Mouse (Mus musculus): Measurements from ENCODE around the gene Efna1. TPM values are rescaled to one million over a fixed set of nuclear protein-coding genes. Genes with fewer than 3 reads are reported as not detected.

The Efna1 gene
- polyA plus RNA-seq, 1 experiment, result not detected

DNA sequence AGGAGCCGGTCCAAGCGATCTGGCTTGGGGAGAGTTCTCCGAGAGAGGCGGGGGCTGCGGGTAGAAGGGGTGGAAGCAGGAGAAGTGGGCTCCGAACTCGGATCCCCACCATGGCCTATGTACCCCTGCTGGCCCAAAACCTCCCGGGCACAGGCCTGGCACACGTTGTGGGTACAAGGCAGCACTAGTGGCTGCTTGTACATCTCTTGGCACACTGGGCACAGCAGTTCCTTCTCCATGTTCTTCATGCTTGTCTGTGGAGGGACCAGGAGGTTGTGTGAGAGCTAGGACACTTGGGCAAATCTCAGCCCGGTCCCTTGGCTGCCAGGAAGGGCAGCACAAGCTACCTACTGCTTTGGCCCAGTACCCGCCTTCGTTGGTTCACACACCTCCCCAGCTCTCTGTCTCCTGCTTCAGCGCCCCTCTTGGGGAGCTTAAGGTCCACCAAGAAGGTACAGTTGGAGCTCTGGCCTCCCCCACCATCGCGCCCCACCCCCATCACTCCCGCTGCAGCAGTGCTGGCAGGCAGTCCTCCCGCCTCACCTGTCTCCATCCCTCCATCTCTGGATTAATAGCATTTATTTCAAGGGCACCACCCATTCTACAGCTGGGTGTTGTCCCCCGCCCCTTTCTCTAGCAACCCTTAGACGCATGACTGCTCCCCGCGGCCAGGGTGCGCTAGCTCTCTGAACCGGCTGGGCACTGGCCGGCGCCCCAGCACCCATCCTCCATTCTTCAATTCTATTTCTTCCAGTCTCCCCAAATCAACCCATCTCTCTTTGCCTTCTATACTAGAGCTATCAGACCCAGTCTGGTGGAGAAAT is 36.6 kb downstream of the Efna1 start:
- TF ChIP-seq GATA1 (IDR thresholded peaks at IDR 0.05; ENCODE audit: low read length), result no peak

DNA sequence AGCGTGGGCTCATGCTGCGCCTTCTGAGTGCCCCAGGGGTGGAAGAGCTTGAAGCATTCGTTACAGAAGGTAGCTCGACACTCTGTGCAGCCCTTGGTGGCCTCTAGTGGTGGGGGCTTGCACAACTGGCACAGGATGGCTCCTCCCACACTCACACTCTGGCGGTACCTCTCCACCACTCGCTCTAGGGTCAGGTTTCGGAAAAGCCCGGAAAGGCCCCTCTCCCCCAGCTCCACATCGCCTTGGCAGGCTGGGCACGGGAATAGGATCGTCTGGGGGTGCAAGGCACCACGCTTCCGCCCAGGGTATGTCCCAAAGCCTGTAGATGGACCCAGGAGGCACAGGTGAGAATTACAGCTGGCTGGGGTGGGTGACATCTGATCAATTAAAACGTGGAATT is 37.3 kb downstream of the Efna1 start:
- no peak for TF ChIP-seq GATA1 (IDR thresholded peaks at IDR 0.05; ENCODE audit: low read length)

DNA sequence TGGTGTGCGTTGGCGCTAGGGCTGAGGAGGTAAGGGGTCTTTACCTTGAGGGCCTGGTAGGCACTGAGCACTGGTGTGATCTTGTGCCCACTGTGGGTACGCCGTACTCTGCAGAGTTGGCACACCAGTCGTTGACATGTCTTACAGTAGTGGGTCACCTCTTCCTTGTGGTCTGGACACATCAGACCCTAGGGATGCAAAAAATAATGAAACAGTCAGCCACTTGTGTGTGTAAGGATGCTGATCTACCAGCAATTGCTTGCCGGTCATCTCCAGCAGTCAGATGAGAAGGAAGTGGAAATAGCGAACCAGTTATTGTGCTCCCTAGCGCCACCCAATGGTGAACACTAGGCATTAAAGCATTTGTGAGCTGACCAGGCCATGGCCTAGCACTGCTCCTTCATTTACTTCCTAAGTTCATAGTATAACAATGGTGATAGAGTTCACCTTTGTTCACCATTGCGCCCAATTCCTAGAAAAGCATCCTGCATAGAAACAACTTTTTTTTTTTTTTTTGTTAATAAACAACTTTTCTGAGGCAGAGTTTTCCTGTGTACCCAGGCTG is 38.5 kb downstream of the Efna1 start:
- no peak for TF ChIP-seq GATA1 (IDR thresholded peaks at IDR 0.05; ENCODE audit: low read length)

DNA sequence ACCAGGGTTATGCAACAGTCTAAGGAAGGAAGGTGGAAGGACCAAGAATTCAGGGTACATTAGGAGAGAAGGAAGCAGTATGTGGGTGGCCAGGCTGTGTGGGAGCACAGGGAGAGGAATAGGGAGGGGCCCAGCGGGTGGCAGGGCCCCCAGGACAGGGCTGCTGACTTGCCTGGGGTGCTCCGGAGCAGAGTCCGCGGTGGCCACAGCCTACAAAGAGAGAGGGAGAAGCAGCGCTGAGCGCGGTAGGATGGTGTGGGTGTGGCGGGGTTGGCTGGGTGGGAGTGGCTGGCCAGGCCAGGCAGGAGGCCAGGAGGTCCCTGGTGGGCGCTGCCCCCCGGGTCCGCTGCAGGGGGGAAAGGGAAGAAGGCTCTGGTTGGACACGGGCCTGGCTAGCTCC is 42.4 kb downstream of the Efna1 start:
- TF ChIP-seq GATA1 (IDR thresholded peaks at IDR 0.05; ENCODE audit: low read length), result no peak

DNA sequence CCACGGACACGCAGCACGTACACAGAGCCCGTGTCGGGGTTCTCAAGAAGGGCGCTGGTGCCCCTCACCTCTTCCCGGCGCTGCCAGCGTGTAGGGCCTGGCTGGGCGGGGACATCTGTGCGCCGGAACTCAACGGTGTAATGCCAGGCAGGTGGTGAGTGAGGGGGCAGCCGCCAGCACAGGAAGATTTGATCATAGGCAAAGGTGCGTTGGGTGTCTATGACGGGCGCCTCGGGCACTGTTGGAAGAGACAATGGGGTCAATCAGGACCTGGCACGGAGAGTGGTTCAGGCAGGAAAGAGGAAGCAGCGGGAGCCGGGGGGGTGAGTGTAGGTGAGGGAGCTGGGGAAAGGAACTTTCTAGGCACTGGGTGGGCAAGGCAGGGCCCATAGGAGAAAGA is 43.3 kb downstream of the Efna1 start:
- no peak for TF ChIP-seq GATA1 (IDR thresholded peaks at IDR 0.05; ENCODE audit: low read length)

DNA sequence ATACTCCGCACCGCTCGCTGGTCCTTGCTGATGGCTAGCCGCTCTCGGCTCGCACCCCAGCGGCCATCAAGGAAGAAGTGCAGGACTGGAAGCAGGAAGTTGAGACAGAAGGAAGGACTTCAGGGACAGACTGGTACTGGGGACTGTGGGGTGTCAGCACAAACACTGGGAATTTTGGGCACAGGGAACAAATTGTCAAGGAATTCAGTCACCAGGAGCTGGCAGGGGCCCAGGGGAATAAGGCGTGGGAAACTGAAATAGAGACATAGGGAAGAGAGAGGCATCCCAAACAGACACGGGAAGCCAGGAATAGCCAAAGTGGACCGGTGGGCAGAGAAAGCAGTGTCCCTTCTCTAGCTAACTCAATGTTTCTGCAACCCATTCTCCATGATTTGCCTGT is 44.4 kb downstream of the Efna1 start:
- no peak for TF ChIP-seq GATA1 (IDR thresholded peaks at IDR 0.05; ENCODE audit: low read length)

DNA sequence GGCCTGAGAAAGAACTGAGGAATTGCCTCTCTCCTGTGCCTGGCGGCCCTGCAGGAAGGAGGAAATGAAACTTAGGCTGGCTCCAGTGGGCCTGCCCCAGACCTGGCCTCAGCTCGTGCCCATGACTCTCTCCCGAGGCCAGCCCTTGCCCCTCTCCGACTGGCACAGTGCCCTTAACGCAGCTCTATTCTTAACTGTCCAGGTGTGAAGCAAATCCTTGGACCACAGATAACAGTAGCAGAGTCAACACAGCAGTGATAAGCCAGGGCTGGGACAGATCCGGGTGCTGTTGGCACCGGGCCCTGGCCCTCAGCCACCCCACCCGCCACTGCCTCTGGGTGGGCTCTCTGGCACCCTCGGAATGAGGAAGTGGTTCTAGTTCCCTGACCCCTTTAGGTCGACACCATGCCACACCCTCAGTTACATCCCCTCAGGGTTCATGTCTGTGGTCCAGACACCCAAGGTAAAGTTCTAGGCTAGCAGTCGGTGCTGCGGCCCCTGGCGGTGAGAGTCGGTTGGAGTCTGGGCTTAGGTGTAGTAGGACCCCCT is 47.3 kb downstream of the Efna1 start:
- TF ChIP-seq GATA1 (IDR thresholded peaks at IDR 0.05; ENCODE audit: low read length), result no peak

DNA sequence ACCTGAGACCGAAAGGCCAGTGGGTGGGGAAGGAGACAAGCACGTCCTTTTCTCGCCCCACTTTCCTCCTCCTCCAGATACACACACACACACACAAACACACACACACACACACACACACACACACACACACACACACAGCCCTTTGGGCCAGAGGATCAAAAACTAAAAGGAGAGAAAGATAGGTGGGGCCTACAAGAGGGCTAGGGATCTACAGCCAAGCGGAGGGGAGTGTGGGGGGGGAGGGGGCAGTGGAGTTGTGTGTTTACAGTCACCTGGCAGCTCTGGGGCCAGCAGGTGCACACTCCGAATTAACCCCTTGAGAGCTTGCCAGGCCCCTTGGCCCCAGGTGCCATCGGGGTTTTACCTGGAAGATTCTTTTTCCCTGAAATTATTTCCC is 48.3 kb downstream of the Efna1 start:
- no peak for TF ChIP-seq GATA1 (IDR thresholded peaks at IDR 0.05; ENCODE audit: low read length)

DNA sequence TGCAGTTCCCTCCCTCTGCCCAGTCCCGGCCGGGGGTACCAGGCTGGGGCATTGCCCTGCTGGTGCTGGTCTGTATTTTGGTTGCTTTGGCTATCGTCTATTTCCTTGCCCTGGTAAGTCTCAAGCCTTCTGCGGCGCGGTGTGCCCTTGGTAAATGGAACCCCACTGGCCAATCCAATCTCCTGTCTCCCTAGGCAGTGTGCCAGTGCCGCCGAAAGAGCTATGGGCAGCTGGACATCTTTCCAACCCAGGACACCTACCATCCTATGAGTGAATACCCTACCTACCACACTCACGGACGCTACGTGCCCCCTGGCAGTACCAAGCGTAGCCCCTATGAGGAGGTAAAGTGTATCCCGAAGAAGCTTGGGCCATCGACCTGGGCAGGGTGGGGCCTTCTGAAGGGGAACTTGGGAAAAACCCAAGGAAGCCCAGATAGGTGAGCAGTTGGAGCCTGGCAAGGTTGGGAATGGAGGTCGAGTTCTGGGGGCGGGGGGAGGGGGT is 49.1 kb downstream of the Efna1 start:
- TF ChIP-seq GATA1 (IDR thresholded peaks at IDR 0.05; ENCODE audit: low read length), result no peak

DNA sequence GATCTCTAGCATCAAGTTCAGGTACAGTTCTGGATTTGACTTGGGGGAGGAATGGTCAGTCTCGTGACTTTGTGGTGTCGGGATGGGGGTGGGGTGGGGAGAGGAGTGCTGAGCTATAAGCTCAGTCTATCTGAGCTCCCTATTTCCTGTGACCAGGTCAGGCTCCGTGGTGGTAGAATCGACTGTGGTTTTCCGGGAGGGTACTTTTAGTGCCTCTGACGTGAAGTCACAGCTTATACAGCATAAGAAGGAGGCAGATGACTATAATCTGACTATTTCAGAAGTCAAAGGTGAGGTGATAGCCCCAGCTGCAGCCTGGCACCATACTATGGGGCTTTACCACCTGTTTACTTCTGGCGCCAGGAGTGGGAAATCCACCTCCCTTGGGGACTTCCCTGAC is 49.6 kb downstream of the Efna1 start:
- TF ChIP-seq GATA1 (IDR thresholded peaks at IDR 0.05; ENCODE audit: low read length), result no peak

DNA sequence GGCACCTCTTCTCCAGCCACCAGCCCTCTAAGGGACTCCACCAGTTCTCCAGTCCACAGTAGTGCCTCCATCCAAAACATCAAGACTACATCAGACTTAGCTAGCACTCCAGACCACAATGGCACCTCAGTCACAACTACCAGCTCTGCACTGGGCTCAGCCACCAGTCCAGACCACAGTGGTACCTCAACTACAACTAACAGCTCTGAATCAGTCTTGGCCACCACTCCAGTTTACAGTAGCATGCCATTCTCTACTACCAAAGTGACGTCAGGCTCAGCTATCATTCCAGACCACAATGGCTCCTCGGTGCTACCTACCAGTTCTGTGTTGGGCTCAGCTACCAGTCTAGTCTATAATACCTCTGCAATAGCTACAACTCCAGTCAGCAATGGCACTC is 50.4 kb downstream of the Efna1 start:
- TF ChIP-seq GATA1 (IDR thresholded peaks at IDR 0.05; ENCODE audit: low read length), result no peak

DNA sequence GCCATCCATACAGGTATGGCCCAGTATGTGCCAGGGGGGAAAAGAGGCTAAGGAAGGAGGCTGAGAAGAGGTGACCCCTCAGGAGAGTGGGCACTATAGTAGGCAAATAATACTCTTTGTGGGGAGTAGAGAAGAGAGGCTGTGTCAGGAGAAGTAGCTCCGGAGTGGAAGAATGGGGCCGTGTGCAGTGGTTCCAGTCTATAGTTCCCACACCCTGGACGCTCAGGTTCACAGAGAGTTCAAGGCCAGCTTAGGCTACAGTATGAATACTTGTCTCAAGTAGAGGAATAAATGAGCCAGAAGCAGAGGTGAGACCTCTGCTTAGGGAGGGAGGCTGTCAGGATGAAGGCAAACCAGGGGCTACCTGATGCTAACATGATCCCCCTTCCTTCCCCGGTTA is 51.7 kb downstream of the Efna1 start:
- TF ChIP-seq GATA1 (IDR thresholded peaks at IDR 0.05; ENCODE audit: low read length), result no peak

DNA sequence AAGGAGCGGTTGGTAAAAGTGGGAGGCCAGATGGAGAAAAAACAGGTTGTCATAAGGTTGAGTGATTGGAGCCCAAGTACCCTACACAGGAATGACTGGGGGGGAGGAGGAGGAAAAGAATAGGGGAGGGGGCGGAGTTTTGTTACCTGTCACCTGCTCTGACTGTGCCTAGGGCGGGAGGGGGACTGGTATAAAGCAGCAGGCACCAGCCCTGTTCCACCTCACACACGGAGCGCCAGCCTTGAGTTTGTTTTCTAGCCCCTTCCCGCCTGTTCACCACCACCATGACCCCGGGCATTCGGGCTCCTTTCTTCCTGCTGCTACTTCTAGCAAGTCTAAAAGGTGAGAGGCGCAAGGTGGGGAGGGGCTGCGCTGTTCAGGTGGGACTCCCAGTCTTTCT is 52.1 kb downstream of the Efna1 start, which contains the start of gene Muc1:
Gene Muc1 (plus strand): TSS at position 222 of the 400 bp plus-strand sequence.
- TF ChIP-seq GATA1 (IDR thresholded peaks at IDR 0.05; ENCODE audit: low read length), result no peak

DNA sequence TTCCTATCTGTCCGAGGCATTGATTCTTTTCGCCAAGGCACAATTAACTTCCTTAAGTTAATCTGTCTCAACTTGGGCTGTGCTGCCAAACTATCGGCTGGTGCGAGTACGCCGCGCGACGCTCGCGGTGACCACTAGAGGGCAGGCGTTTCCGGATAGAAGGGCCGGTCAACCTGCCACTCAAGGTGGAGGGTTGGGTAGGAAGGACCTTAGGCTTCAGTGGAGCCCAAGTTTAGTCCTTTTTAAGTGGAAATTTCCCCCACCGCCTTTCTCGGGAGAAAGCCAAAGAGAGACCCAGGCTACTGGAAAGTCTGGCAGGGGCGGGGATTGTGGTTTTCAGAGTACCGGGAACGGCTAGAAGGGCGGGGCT is 52.8 kb downstream of the Efna1 start:
- no peak for TF ChIP-seq GATA1 (IDR thresholded peaks at IDR 0.05; ENCODE audit: low read length)

DNA sequence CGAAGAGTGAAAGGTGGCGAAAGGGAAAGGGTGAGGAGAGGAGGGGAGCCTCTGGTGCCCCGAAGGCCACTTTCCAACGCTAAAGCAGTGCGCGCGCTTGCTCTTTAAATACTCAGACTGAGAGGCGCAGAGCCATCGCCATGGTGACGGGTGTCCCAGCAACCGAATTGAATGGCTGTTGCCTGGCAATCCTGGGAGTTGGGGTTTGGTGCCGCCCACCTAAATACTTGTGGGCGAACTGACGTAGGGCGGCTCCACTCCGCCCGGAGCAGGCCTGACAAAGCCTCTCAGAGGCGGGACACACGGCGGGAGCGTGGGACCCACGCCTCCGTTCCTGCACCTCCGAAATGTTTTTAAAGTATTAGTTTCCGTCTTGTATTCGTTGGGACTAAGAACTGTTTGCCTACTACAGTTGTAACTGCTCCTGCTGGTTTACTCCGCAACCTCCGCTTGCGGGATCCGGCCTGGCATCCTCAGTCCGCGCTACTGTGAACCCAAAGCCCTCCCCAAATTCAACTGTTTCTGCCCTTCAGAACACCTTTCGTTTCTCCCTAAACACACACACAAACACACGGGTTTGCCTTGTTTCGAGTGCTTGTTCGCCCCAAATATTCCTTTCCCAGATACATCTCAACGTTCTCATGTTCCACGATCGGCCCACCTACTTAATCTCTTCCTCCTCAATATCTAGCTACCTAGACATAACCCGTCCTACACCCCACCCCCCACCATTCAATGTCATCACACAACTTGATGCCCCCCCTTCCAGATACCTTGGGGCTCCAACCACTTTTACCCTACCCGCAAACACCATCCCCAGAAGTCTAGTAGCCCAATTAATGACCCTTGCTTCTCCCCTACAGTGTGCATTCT is 53.4 kb downstream of the Efna1 start:
- no peak for TF ChIP-seq GATA1 (IDR thresholded peaks at IDR 0.05; ENCODE audit: low read length)

DNA sequence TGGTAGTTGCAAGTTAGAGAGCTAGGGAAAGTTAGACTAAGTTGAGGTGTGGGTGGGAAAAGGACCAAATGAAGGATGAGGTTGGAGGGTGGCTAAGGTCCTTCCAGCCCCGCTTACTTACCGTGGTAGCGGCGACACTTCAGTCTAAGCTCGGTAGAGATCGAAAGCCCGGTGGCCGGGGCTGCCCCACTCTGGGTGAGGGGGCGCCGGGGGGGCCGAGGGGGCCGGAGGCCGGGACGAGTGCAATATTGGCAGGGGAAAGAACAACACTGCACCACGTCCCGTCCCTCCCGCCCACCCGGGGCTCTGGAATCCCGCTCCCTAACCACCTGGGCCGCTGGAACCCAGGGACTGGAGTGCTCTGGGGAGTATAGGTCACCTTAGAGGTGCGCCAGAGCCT is 54.0 kb downstream of the Efna1 start, which contains the start of gene Mtx1:
Gene Mtx1 (minus strand): TSS at position 189 of the 400 bp plus-strand sequence.
- no peak for TF ChIP-seq GATA1 (IDR thresholded peaks at IDR 0.05; ENCODE audit: low read length)

Data from G1E-ER4 (cell line).